Mouse (Mus musculus): ENCODE data around the gene Ttc24.

Gene Ttc24

DNA sequence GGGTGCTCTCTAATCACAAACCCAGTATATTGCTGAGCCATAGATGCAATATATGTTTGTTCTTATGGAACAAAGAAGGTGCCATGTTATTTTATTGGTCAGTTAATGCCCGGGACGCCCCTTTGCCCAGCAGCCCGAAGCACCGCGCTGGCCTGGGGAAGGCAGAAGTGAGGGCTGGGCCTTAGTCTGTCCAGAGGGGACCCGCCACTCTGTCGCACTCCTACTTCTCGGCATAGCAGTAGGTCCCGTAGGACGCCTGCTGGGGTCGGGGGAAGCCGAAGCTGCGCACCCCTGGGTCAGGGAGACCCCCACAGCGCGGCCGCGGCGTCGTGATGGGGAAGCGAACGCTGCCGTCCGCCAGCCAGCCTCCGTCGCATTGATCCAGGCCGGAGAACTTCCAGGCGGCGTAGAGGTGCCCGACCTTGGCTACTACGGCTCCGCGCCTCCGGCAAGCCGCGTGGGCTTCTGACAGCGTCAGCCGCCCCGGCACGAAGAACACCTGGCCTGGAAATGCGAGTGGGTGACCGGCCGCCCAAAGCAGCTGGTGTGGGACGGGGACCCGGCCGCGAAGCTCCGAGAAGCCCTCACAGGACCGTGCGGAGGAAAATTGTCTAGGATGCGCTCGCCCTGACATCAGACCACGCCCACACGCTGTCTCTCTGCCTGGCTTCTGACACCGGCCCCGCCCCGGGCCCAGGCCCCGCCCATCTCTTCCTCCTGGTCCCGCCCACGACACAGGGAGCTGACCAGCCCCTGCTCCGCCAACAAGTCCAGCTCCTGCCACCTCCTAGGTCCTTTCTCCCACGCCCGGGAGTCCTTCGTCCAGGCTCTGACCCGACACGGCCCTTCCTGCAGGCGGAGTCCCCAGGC, 55.5 kb downstream of the Ttc24 start:
- in situ Hi-C loops (cut with MboI, MseI), result no loop called here

All from T-helper 1 cell (primary cell).